Mouse (Mus musculus): ENCODE results near the gene Serhl. TPM values are rescaled to one million over a fixed set of nuclear protein-coding genes. Genes with fewer than 3 reads are reported as not detected.

Gene Serhl
- polyA plus RNA-seq, 1 experiment from 2014 or later, result 70.7 TPM

- Histone ChIP-seq H3K36me3 (ENCODE audit: insufficient read depth, low read length) (0 out of 2 replicates have a peak, but pooled peaks cover 2% of the 10 kb centered on the region), H3K27me3 (ENCODE audit: insufficient read depth, low read length) (no peaks in the 10 kb centered on the region), H3K4me2 (replicated peaks; ENCODE audit: low read depth, low read length) (no peak overlapping the region), H3K4me1 (ENCODE audit: insufficient read depth, low read length) (peaks cover 51% of the 10 kb centered on the region), H3K9ac (replicated peaks; ENCODE audit: low read length) (no peak overlapping the region), H3K4me3 (ENCODE audit: low read length) (no peak overlapping the region), H3K27ac (ENCODE audit: low read length) (no peak overlapping the region), H3K9me3 (ENCODE audit: low read length) (no peaks in the 10 kb centered on the region)
- 91% methylated on average over 13 of the region's 13 CpGs for WGBS
- ATAC-seq (ENCODE audit: low FRiP score, low TSS enrichment), result no peak
Observed at GRCm38 (mm10) chr15:83165526-83166315, 76.4 kb downstream of the Serhl start.

Other genes starting within 250 kb of the Serhl start
- gene Tcf20, start 101.6 kb upstream of the Serhl start, polyA plus RNA-seq (2015; fragmentation: Nextera tagmentation; extraction: Ambion mirVana), result 7.3 and 8.3 TPM in 2 replicates
- 2.6 and 3.3 TPM in 2 replicates for gene Nfam1, start 56.2 kb upstream of the Serhl start, polyA plus RNA-seq (2015; fragmentation: Nextera tagmentation; extraction: Ambion mirVana)
- 67.5 and 69.3 TPM in 2 replicates for gene Rrp7a, start 33.3 kb downstream of the Serhl start, polyA plus RNA-seq (2015; fragmentation: Nextera tagmentation; extraction: Ambion mirVana)
- gene Poldip3, start 59.9 kb downstream of the Serhl start, polyA plus RNA-seq (2015; fragmentation: Nextera tagmentation; extraction: Ambion mirVana), result 153 and 161 TPM in 2 replicates
- gene Cyb5r3, start 83.1 kb downstream of the Serhl start, polyA plus RNA-seq (2015; fragmentation: Nextera tagmentation; extraction: Ambion mirVana), result 172 and 202 TPM in 2 replicates
- gene A4galt, start 162.3 kb downstream of the Serhl start, polyA plus RNA-seq (2015; fragmentation: Nextera tagmentation; extraction: Ambion mirVana), result 22.9 and 26.8 TPM in 2 replicates